Mouse (Mus musculus) midbrain, embryonic 10.5 days (tissue): ENCODE measurements around the gene Sema5b. TPM values are rescaled to one million over a fixed set of nuclear protein-coding genes. Genes with fewer than 3 reads are reported as not detected.

Experiments used
- DNase-seq: peaks from one replicate; pipeline ENCODE4 v3.0.0-alpha.2; 2017; ENCODE audit warnings: low spot score
- H3K27ac ChIP-seq: fragments of 300-500 bp; sonication (generic); replicated peaks from 2 replicates; pipeline ENCODE4 v1.5.1; 2016; ENCODE audit warnings: mild to moderate bottlenecking
- H3K27me3 ChIP-seq: fragments of 300-500 bp; sonication (generic); 2 replicates; pipeline ENCODE4 v1.6.1; 2016; ENCODE audit warnings: low read depth, mild to moderate bottlenecking; ENCODE audit not compliant: poor library complexity, severe bottlenecking
- H3K36me3 ChIP-seq: fragments of 300-500 bp; sonication (generic); 2 replicates; pipeline ENCODE4 v1.6.1; 2016; ENCODE audit warnings: mild to moderate bottlenecking, moderate library complexity
- H3K4me1 ChIP-seq: fragments of 300-500 bp; sonication (generic); 2 replicates; pipeline ENCODE4 v1.6.1; 2016
- H3K4me3 ChIP-seq: fragments of 300-500 bp; sonication (generic); 2 replicates; pipeline ENCODE4 v1.5.1; 2016; ENCODE audit warnings: mild to moderate bottlenecking, moderate library complexity
- H3K9me3 ChIP-seq: fragments of 300-500 bp; sonication (generic); replicated peaks from 2 replicates; pipeline ENCODE4 v1.6.1; 2016; ENCODE audit warnings: mild to moderate bottlenecking
- WGBS: fragments of 180-500 bp; shearing (Covaris S2); methylation state at CpG from one replicate; pipeline ENCODE4 v1.1.7; 2016; 5-methylcytosine and 5-hydroxymethylcytosine counted together
- polyA plus RNA-seq: library from polyadenylated mRNA; unstranded; fragments of >200 nt; fragmentation: Nextera tagmentation; extraction: Ambion mirVana; gene quantifications from 2 replicates; pipeline ENCODE4 v1.2.1, GENCODE M21; 2016

Sema5b gene
- polyA plus RNA-seq, 1 experiment from 2014 or later, result 59.1 TPM

- H3K9me3 ChIP-seq, result no peaks in the 10 kb centered on the region
- no peak for DNase-seq
- 0 out of 2 replicates have a peak, but pooled peaks cover 2% of the 10 kb centered on the region for H3K36me3 ChIP-seq
- H3K27me3 ChIP-seq, result peaks cover 7% of the 10 kb centered on the region; the same call in 1 of the 2 replicates
- peaks cover 99% of the 10 kb centered on the region for H3K4me1 ChIP-seq
- 32% methylated on average over 8 of the region's 8 CpGs for WGBS
- peak overlapping the region; percentile 96 for H3K27ac ChIP-seq
- H3K4me3 ChIP-seq, result peak overlapping the region; percentile 43
Observed at GRCm38 (mm10) chr16:35587046-35587779, 46.3 kb downstream of the Sema5b start.

GRCm38 (mm10) chr16:35587866-35588465 lies 47.0 kb downstream of the Sema5b start:
- Histone ChIP-seq H3K36me3 (peaks cover 9% of the 10 kb centered on the region), H3K27me3 (peaks cover 7% of the 10 kb centered on the region; the same call in 1 of the 2 replicates), H3K27ac (peak overlapping the region; percentile 96), H3K4me1 (peaks cover 99% of the 10 kb centered on the region), H3K4me3 (peak overlapping the region; percentile 43), H3K9me3 (no peaks in the 10 kb centered on the region; the same call in 1 of the 2 replicates)
- peak; percentile 96 for DNase-seq
- 1% methylated on average over 20 of the region's 20 CpGs for WGBS

GRCm38 (mm10) chr16:35588731-35589151 lies 47.8 kb downstream of the Sema5b start:
- 6% methylated on average over 18 of the region's 18 CpGs for WGBS
- peaks cover 7% of the 10 kb centered on the region; the same call in 1 of the 2 replicates for H3K27me3 ChIP-seq
- peaks cover 6% of the 10 kb centered on the region; the same call in 1 of the 2 replicates for H3K9me3 ChIP-seq
- H3K4me3 ChIP-seq, result peak overlapping the region; percentile 43
- peak; percentile 57 for DNase-seq
- H3K36me3 ChIP-seq, result peaks cover 16% of the 10 kb centered on the region
- H3K27ac ChIP-seq, result peak overlapping the region; percentile 96
- peaks cover 92% of the 10 kb centered on the region for H3K4me1 ChIP-seq

GRCm38 (mm10) chr16:35591756-35592155 lies 50.8 kb downstream of the Sema5b start:
- peak; percentile 51 for DNase-seq
- peaks cover 6% of the 10 kb centered on the region; the same call in 1 of the 2 replicates for H3K9me3 ChIP-seq
- H3K4me3 ChIP-seq, result peak overlapping the region; percentile 23; the same call in 1 of the 2 replicates
- peaks cover 43% of the 10 kb centered on the region for H3K36me3 ChIP-seq
- H3K27ac ChIP-seq, result peak overlapping the region; percentile 84
- H3K27me3 ChIP-seq, result peaks cover 7% of the 10 kb centered on the region; the same call in 1 of the 2 replicates
- WGBS, result 17% methylated on average over 11 of the region's 11 CpGs
- peaks cover 89% of the 10 kb centered on the region for H3K4me1 ChIP-seq

GRCm38 (mm10) chr16:35592274-35593065 lies 51.5 kb downstream of the Sema5b start:
- DNase-seq, result no peak
- H3K27me3 ChIP-seq, result peaks cover 7% of the 10 kb centered on the region; the same call in 1 of the 2 replicates
- no peak overlapping the region for H3K4me3 ChIP-seq
- peaks cover 6% of the 10 kb centered on the region; the same call in 1 of the 2 replicates for H3K9me3 ChIP-seq
- H3K36me3 ChIP-seq, result peaks cover 43% of the 10 kb centered on the region
- WGBS, result 44% methylated on average over 5 of the region's 5 CpGs
- peak overlapping the region; percentile 84 for H3K27ac ChIP-seq
- H3K4me1 ChIP-seq, result peaks cover 89% of the 10 kb centered on the region

- Histone ChIP-seq H3K4me3 (no peak overlapping the region), H3K9me3 (peaks cover 6% of the 10 kb centered on the region; the same call in 1 of the 2 replicates), H3K27ac (no peak overlapping the region), H3K27me3 (peaks cover 7% of the 10 kb centered on the region; the same call in 1 of the 2 replicates), H3K36me3 (peaks cover 46% of the 10 kb centered on the region), H3K4me1 (peaks cover 89% of the 10 kb centered on the region)
- 95% methylated on average over 5 of the region's 5 CpGs for WGBS
- no peak for DNase-seq
Observed at GRCm38 (mm10) chr16:35593474-35593873, 52.5 kb downstream of the Sema5b start.

- Histone ChIP-seq H3K36me3 (peaks cover 69% of the 10 kb centered on the region), H3K27ac (peak overlapping the region; percentile 78), H3K4me3 (no peak overlapping the region), H3K27me3 (no peaks in the 10 kb centered on the region), H3K4me1 (peaks cover 87% of the 10 kb centered on the region), H3K9me3 (peaks cover 6% of the 10 kb centered on the region; the same call in 1 of the 2 replicates)
- 54% methylated on average over 6 of the region's 6 CpGs for WGBS
- DNase-seq, result no peak
Observed at GRCm38 (mm10) chr16:35596241-35596640, 55.3 kb downstream of the Sema5b start.

- 33% methylated on average over 8 of the region's 8 CpGs for WGBS
- Histone ChIP-seq H3K36me3 (peaks cover 74% of the 10 kb centered on the region), H3K4me3 (no peak overlapping the region), H3K27ac (peak overlapping the region; percentile 78), H3K9me3 (peaks cover 6% of the 10 kb centered on the region; the same call in 1 of the 2 replicates), H3K4me1 (peaks cover 87% of the 10 kb centered on the region), H3K27me3 (no peaks in the 10 kb centered on the region)
- peak; percentile 37 for DNase-seq
Observed at GRCm38 (mm10) chr16:35596661-35597350, 55.9 kb downstream of the Sema5b start.

- Histone ChIP-seq H3K4me3 (no peak overlapping the region), H3K9me3 (peaks cover 6% of the 10 kb centered on the region; the same call in 1 of the 2 replicates), H3K36me3 (peaks cover 72% of the 10 kb centered on the region), H3K27me3 (no peaks in the 10 kb centered on the region), H3K4me1 (peaks cover 87% of the 10 kb centered on the region), H3K27ac (no peak overlapping the region; the same call in 1 of the 2 replicates)
- no peak for DNase-seq
- WGBS, result 18% methylated on average over 6 of the region's 6 CpGs
Observed at GRCm38 (mm10) chr16:35597991-35598390, 57.0 kb downstream of the Sema5b start.

GRCm38 (mm10) chr16:35598802-35599201 lies 57.9 kb downstream of the Sema5b start:
- WGBS, result 83% methylated on average over 5 of the region's 5 CpGs
- DNase-seq, result no peak

GRCm38 (mm10) chr16:35600282-35600681 lies 59.3 kb downstream of the Sema5b start:
- 84% methylated on average over 5 of the region's 5 CpGs for WGBS
- H3K27me3 ChIP-seq, result no peaks in the 10 kb centered on the region
- H3K27ac ChIP-seq, result peak overlapping the region; percentile 46
- DNase-seq, result no peak
- H3K9me3 ChIP-seq, result no peaks in the 10 kb centered on the region
- peaks cover 54% of the 10 kb centered on the region for H3K36me3 ChIP-seq
- no peak overlapping the region for H3K4me3 ChIP-seq
- H3K4me1 ChIP-seq, result peaks cover 98% of the 10 kb centered on the region

More at GRCm38 (mm10) chr16:35598802-35599201, 57.9 kb downstream of the Sema5b start:
- H3K27ac ChIP-seq, result peak overlapping the region; percentile 23; the same call in 1 of the 2 replicates
- H3K4me1 ChIP-seq, result peaks cover 95% of the 10 kb centered on the region
- H3K27me3 ChIP-seq, result no peaks in the 10 kb centered on the region
- no peaks in the 10 kb centered on the region for H3K9me3 ChIP-seq
- H3K4me3 ChIP-seq, result no peak overlapping the region
- peaks cover 67% of the 10 kb centered on the region for H3K36me3 ChIP-seq
